Mouse (Mus musculus): ENCODE results near the gene Olfr895. TPM values are rescaled to one million over a fixed set of nuclear protein-coding genes. Genes with fewer than 3 reads are reported as not detected.

The Olfr895 gene
- total RNA-seq (2023) = not detected

DNA sequence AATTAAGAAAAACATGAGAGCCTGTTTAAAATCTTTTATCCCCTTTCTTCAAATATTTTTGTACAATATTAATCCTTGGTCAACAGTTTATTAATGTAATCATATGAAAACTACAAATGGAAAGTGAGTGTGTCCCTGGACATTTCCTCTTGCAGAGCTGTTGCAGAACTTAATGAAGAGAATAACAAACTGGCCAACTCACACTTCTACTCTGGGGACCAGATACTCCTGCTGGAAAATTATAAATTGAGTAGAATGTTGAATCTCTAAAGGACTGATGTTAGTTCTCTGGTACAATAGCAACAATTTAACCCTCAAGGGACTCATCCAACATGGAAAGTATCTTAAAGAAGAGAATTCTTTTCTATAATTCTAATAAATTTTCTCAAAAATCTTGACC lies at the start of gene Olfr895:
Olfr895 (plus strand) TSS at position 301 of the 400 bp plus-strand sequence.

DNA sequence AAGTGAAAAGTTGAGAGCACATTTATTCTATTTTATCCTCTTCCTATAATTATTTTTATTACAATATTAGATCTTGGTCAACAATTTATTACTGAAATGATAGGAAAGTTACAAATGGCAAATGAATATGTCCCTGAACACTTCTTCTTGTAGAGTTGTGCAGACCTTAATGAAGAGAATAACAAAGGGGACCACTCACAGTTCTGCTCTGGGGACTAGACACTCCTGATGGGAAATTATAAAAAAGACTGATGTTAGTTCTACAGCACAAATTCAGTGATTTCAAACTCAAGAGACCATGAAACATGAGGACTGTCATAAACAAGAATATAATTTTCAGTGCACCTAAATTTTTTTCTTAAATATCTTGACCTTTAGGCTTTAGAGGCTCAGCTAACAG lies 15.2 kb upstream of the Olfr895 start, which contains the start of gene Olfr143:
Olfr143 (plus strand) TSS at position 301 of the 400 bp plus-strand sequence.

GRCm38 (mm10) chr9:38290807-38291206 lies 23.2 kb downstream of the Olfr895 start, which contains the start of gene Olfr896-ps1:
Olfr896-ps1 (plus strand) TSS chr9:38291107.

Other genes starting within 250 kb of the Olfr895 start
- not detected for gene Olfr883, start 242.0 kb upstream of the Olfr895 start, total RNA-seq (2023)
- gene Olfr884, start 221.3 kb upstream of the Olfr895 start, total RNA-seq (2023) = not detected
- not detected for gene Olfr885, start 206.5 kb upstream of the Olfr895 start, total RNA-seq (2023)
- gene Olfr887, start 183.8 kb upstream of the Olfr895 start, total RNA-seq (2023) = not detected
- gene Olfr888, start 159.7 kb upstream of the Olfr895 start, total RNA-seq (2023) = not detected
- gene Olfr889, start 152.7 kb upstream of the Olfr895 start, total RNA-seq (2023) = under 1 TPM in 1 of 2 experiments, not detected in 1; 0.12 TPM
- gene Olfr890, start 125.3 kb upstream of the Olfr895 start, total RNA-seq (2023) = not detected
- gene Olfr891, start 87.0 kb upstream of the Olfr895 start, total RNA-seq (2023) = not detected
- not detected for gene Olfr893, start 59.5 kb upstream of the Olfr895 start, total RNA-seq (2023)
- not detected for gene Olfr894, start 49.8 kb upstream of the Olfr895 start, total RNA-seq (2023)
- gene Olfr143, start 15.1 kb upstream of the Olfr895 start, total RNA-seq (2023) = not detected
- gene Olfr896-ps1, start 23.3 kb downstream of the Olfr895 start, total RNA-seq (2023) = not detected
- not detected for gene Olfr25, start 61.2 kb downstream of the Olfr895 start, total RNA-seq (2023)
- not detected for gene Olfr898, start 80.6 kb downstream of the Olfr895 start, total RNA-seq (2023)
- not detected for gene Olfr250, start 99.0 kb downstream of the Olfr895 start, total RNA-seq (2023)
- gene Olfr251, start 109.2 kb downstream of the Olfr895 start, total RNA-seq (2023) = not detected
- gene Olfr147, start 133.8 kb downstream of the Olfr895 start, total RNA-seq (2023) = not detected
- not detected for gene Olfr901, start 161.6 kb downstream of the Olfr895 start, total RNA-seq (2023)
- gene Olfr902, start 179.8 kb downstream of the Olfr895 start, total RNA-seq (2023) = not detected
- gene Olfr904, start 195.3 kb downstream of the Olfr895 start, total RNA-seq (2023) = not detected
- gene Olfr905, start 203.3 kb downstream of the Olfr895 start, total RNA-seq (2023) = not detected
- not detected for gene Olfr906, start 219.2 kb downstream of the Olfr895 start, total RNA-seq (2023)
- not detected for gene Olfr907, start 227.9 kb downstream of the Olfr895 start, total RNA-seq (2023)

Data from B cell, adult 67 days (primary cell).